Mouse (Mus musculus): ENCODE results near the gene Psors1c2. TPM values are rescaled to one million over a fixed set of nuclear protein-coding genes. Genes with fewer than 3 reads are reported as not detected.

Gene Psors1c2
- polyA plus RNA-seq, 1 experiment from 2014 or later = 0.13 TPM

DNA sequence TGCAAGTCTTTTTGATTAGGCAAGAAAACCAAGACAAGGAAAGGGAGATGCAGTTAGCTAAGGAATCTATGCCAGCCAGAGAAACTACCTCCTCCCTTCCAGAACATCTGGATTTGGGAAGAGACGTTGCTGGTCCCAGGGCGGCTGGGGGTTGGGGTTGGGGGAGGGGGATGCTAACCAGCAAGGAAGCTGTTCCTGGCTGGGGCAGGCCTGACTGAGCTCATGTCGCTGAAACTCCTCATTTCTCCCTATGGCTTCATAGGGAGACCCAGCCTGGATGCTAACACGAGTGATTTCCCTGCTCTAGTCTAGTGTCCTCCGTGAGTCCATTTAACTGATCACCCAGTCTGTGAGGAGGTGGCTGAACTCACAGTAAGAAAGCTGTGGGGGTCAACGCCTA, 30.8 kb upstream of the Psors1c2 start:
- H3K27me3 ChIP-seq (ENCODE audit: insufficient read depth, low read length) = peaks cover 27% of the 10 kb centered on the region
- H3K4me1 ChIP-seq (ENCODE audit: insufficient read depth) = no peaks in the 10 kb centered on the region
- ATAC-seq = no peak
- no peak overlapping the region for H3K9ac ChIP-seq (replicated peaks)
- H3K4me3 ChIP-seq (ENCODE audit: low read depth, low read length) = no peak overlapping the region
- no peaks in the 10 kb centered on the region for H3K9me3 ChIP-seq (ENCODE audit: low read length)
- H3K4me2 ChIP-seq (ENCODE audit: low read depth, low read length) = no peak overlapping the region
- no peak overlapping the region for H3K27ac ChIP-seq (ENCODE audit: low read depth)
- TF ChIP-seq CTCF (IDR thresholded peaks at IDR 0.05; ENCODE audit: low read depth) = no peak
- TF ChIP-seq EP300 (IDR thresholded peaks at IDR 0.05; ENCODE audit: low read depth) = no peak
- no peak for DNase-seq
- H3K36me3 ChIP-seq (replicated peaks; ENCODE audit: insufficient read depth, low read length) = no peaks in the 10 kb centered on the region
- WGBS (ENCODE audit: insufficient replicate concordance) = 26% methylated on average over 6 of the region's 6 CpGs

- Histone ChIP-seq H3K27ac (ENCODE audit: low read depth) (no peak overlapping the region), H3K36me3 (replicated peaks; ENCODE audit: insufficient read depth, low read length) (no peaks in the 10 kb centered on the region), H3K4me3 (ENCODE audit: low read depth, low read length) (no peak overlapping the region), H3K4me1 (ENCODE audit: insufficient read depth) (no peaks in the 10 kb centered on the region), H3K9me3 (ENCODE audit: low read length) (no peaks in the 10 kb centered on the region), H3K4me2 (ENCODE audit: low read depth, low read length) (no peak overlapping the region), H3K27me3 (ENCODE audit: insufficient read depth, low read length) (peaks cover 31% of the 10 kb centered on the region), H3K9ac (replicated peaks) (no peak overlapping the region)
- WGBS (ENCODE audit: insufficient replicate concordance) = 47% methylated on average over 5 of the region's 5 CpGs
- no peak for DNase-seq
- ATAC-seq = no peak
- no peak for TF ChIP-seq EP300 (IDR thresholded peaks at IDR 0.05; ENCODE audit: low read depth)
- no peak for TF ChIP-seq CTCF (IDR thresholded peaks at IDR 0.05; ENCODE audit: low read depth)
Measured at GRCm38 (mm10) chr17:35502762-35503161, 30.2 kb upstream of the Psors1c2 start.

- Histone ChIP-seq H3K4me3 (ENCODE audit: low read depth, low read length) (no peak overlapping the region), H3K9me3 (ENCODE audit: low read length) (no peaks in the 10 kb centered on the region), H3K9ac (replicated peaks) (no peak overlapping the region), H3K27ac (ENCODE audit: low read depth) (no peak overlapping the region), H3K36me3 (replicated peaks; ENCODE audit: insufficient read depth, low read length) (no peaks in the 10 kb centered on the region), H3K27me3 (ENCODE audit: insufficient read depth, low read length) (peaks cover 32% of the 10 kb centered on the region), H3K4me1 (ENCODE audit: insufficient read depth) (no peaks in the 10 kb centered on the region), H3K4me2 (ENCODE audit: low read depth, low read length) (no peak overlapping the region)
- TF ChIP-seq EP300 (IDR thresholded peaks at IDR 0.05; ENCODE audit: low read depth) (no peak), CTCF (IDR thresholded peaks at IDR 0.05; ENCODE audit: low read depth) (no peak)
- WGBS (ENCODE audit: insufficient replicate concordance) = 37% methylated on average over 5 of the region's 5 CpGs
- DNase-seq (no peak), ATAC-seq (no peak)
Measured at GRCm38 (mm10) chr17:35503849-35504248, 29.2 kb upstream of the Psors1c2 start.

DNA sequence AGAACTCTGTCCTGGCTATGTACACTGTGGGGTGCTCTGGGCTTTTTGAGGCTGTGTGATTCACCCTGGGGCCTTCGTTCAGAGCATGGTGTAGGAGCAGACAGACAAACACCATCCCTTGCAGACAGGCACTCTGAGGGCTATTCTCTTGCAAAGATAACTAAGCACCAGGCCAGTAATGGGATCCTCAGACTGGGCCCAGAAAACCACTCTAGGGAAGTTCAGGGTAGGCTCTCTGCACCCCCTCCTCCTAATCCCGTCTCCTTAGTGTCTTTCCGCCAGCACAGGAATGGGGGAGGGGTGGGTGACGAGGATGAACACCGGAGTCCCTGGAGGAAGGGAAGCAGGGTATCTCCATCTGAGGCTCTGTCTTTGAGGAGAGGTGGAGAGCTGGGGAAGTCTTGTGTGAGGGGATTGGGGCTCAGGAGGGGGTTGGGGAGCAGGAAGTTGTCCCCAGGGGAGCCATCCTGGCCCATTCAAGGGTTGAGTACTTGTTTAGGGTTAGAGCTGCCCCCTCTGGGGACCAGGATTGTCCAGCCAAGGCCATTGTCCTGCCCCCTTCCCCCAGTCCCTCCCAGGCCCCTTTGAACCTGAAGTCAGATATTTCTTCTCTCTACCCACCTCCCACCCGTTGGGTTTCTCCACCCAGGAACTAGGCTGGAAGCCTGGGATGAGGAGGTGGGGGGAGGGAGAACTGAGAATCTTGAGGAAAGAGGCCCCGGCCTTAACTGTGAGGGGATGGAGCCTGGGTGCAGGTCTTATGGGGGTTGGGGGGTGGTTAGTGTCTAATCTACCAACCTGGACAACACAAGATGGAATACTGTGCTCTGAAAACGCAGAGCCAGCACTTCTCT, 28.1 kb upstream of the Psors1c2 start:
- Histone ChIP-seq H3K27ac (ENCODE audit: low read depth) (no peak overlapping the region), H3K27me3 (ENCODE audit: insufficient read depth, low read length) (peaks cover 40% of the 10 kb centered on the region), H3K9me3 (ENCODE audit: low read length) (no peaks in the 10 kb centered on the region), H3K4me2 (ENCODE audit: low read depth, low read length) (no peak overlapping the region), H3K4me3 (ENCODE audit: low read depth, low read length) (no peak overlapping the region), H3K9ac (replicated peaks) (no peak overlapping the region), H3K36me3 (replicated peaks; ENCODE audit: insufficient read depth, low read length) (no peaks in the 10 kb centered on the region), H3K4me1 (ENCODE audit: insufficient read depth) (no peaks in the 10 kb centered on the region)
- 38% methylated on average over 8 of the region's 8 CpGs for WGBS (ENCODE audit: insufficient replicate concordance)
- TF ChIP-seq CTCF (IDR thresholded peaks at IDR 0.05; ENCODE audit: low read depth) (no peak), EP300 (IDR thresholded peaks at IDR 0.05; ENCODE audit: low read depth) (no peak)
- ATAC-seq (no peak), DNase-seq (no peak)

- ATAC-seq (no peak), DNase-seq (no peak)
- Histone ChIP-seq H3K36me3 (replicated peaks; ENCODE audit: insufficient read depth, low read length) (no peaks in the 10 kb centered on the region), H3K4me1 (ENCODE audit: insufficient read depth) (no peaks in the 10 kb centered on the region), H3K9me3 (ENCODE audit: low read length) (no peaks in the 10 kb centered on the region), H3K27me3 (ENCODE audit: insufficient read depth, low read length) (peaks cover 40% of the 10 kb centered on the region), H3K9ac (replicated peaks) (no peak within 1 kb of the TSS), H3K27ac (ENCODE audit: low read depth) (no peak within 1 kb of the TSS), H3K4me3 (ENCODE audit: low read depth, low read length) (no peak within 1 kb of the TSS), H3K4me2 (ENCODE audit: low read depth, low read length) (no peak within 1 kb of the TSS)
- WGBS (ENCODE audit: insufficient replicate concordance) = 38% methylated on average over 13 of the region's 13 CpGs
- TF ChIP-seq EP300 (IDR thresholded peaks at IDR 0.05; ENCODE audit: low read depth) (no peak), CTCF (IDR thresholded peaks at IDR 0.05; ENCODE audit: low read depth) (no peak)
Measured at GRCm38 (mm10) chr17:35505776-35506175, 27.2 kb upstream of the Psors1c2 start, which contains the start of gene Pou5f1. Gene Pou5f1, plus strand, starts transcription at chr17:35506018.

GRCm38 (mm10) chr17:35506881-35507280, 26.1 kb upstream of the Psors1c2 start:
- Histone ChIP-seq H3K4me1 (ENCODE audit: insufficient read depth) (no peaks in the 10 kb centered on the region), H3K4me3 (ENCODE audit: low read depth, low read length) (no peak overlapping the region), H3K36me3 (replicated peaks; ENCODE audit: insufficient read depth, low read length) (no peaks in the 10 kb centered on the region), H3K27ac (ENCODE audit: low read depth) (no peak overlapping the region), H3K4me2 (ENCODE audit: low read depth, low read length) (no peak overlapping the region), H3K9ac (replicated peaks) (no peak overlapping the region), H3K9me3 (ENCODE audit: low read length) (no peaks in the 10 kb centered on the region), H3K27me3 (ENCODE audit: insufficient read depth, low read length) (peaks cover 40% of the 10 kb centered on the region)
- WGBS (ENCODE audit: insufficient replicate concordance) = 27% methylated on average over 10 of the region's 10 CpGs
- DNase-seq (no peak), ATAC-seq (no peak)
- TF ChIP-seq CTCF (IDR thresholded peaks at IDR 0.05; ENCODE audit: low read depth) (no peak), EP300 (IDR thresholded peaks at IDR 0.05; ENCODE audit: low read depth) (no peak)

Measured in liver, postnatal 0 days (tissue).